In genomic region chr1:36332955-36333887, GRCm38 (mm10) we compare ENCODE assay signal across 20 mouse cellular contexts. TPM values are rescaled to one million over a fixed set of nuclear protein-coding genes. Genes with fewer than 3 reads are reported as not detected.
A peak's percentile ranks its signal among the peaks of the same experiment; 100 is the strongest.
DNase-seq lines count a peak whose midpoint lies in the region; ATAC-seq and TF ChIP-seq lines count a peak whose summit lies in the region.
"Had no signal": no experiment of that assay in that cellular context is flagged by ENCODE, and none has a peak within 500 bp of the region (broad histone marks: within the 10 kb centered on the region; RNA-seq: fewer than 3 reads in every experiment).

No protein-coding gene starts in this region.

- ATAC-seq in forebrain, embryonic 11.5 days (replicated peaks; ENCODE audit: low FRiP score): no peak
- ATAC-seq in forebrain, embryonic 15.5 days (replicated peaks): no peak
- peak; percentile 59 for ATAC-seq in heart, postnatal 0 days (ENCODE audit: insufficient read depth, low read depth)
- ATAC-seq in liver, embryonic 16.5 days (ENCODE audit: low read depth): peak; percentile 73
- ATAC-seq in liver, embryonic 11.5 days (replicated peaks; ENCODE audit: low FRiP score): no peak
- ATAC-seq: activated CD4-positive, CD25-positive, alpha-beta regulatory T cell, adult 4 months had no signal

- peaks cover 14% of the 10 kb centered on the region for H3K36me3 ChIP-seq in forebrain, embryonic 11.5 days (ENCODE audit: control insufficient read depth, insufficient read depth, low read length)
- H3K36me3 ChIP-seq in forebrain, embryonic 15.5 days: peaks cover 37% of the 10 kb centered on the region
- H3K36me3 ChIP-seq in heart, postnatal 0 days (replicated peaks; ENCODE audit: control insufficient read depth, insufficient read depth, low read length): peaks cover 49% of the 10 kb centered on the region
- H3K36me3 ChIP-seq in liver, embryonic 16.5 days (ENCODE audit: control insufficient read depth, insufficient read depth): peaks cover 24% of the 10 kb centered on the region
- H3K36me3 ChIP-seq in liver, embryonic 11.5 days (ENCODE audit: control insufficient read depth, insufficient read depth, low read length): peaks cover 22% of the 10 kb centered on the region
- peaks cover 29% of the 10 kb centered on the region for H3K36me3 ChIP-seq in myocyte (ENCODE audit: control insufficient read depth, insufficient read depth)

- no peaks in the 10 kb centered on the region for H3K79me2 ChIP-seq in myocyte (ENCODE audit: control insufficient read depth, insufficient read depth)

- no peak for TF ChIP-seq EP300 in heart, postnatal 0 days (IDR thresholded peaks at IDR 0.05; ENCODE audit: low read depth)

- TF ChIP-seq POLR2A in myocyte (IDR thresholded peaks at IDR 0.05; ENCODE audit: insufficient read length, low read depth): no peak

- no peak overlapping the region for H3K4me2 ChIP-seq in forebrain, embryonic 11.5 days (ENCODE audit: low read depth, low read length, severe bottlenecking)
- no peak overlapping the region for H3K4me2 ChIP-seq in forebrain, embryonic 15.5 days (replicated peaks)
- H3K4me2 ChIP-seq in heart, postnatal 0 days (ENCODE audit: low read depth, low read length): no peak overlapping the region
- H3K4me2 ChIP-seq in liver, embryonic 16.5 days (ENCODE audit: low read depth, low read length): no peak overlapping the region
- no peak overlapping the region for H3K4me2 ChIP-seq in liver, embryonic 11.5 days
- no peak overlapping the region for H3K4me2 ChIP-seq in myocyte (ENCODE audit: low read depth)
- H3K4me2 ChIP-seq: hindbrain, embryonic 14.5 days; limb, embryonic 12.5 days; neural tube, embryonic 15.5 days had no signal

- H3K9me3 ChIP-seq in forebrain, embryonic 11.5 days (ENCODE audit: control insufficient read depth, low read length): no peaks in the 10 kb centered on the region
- no peaks in the 10 kb centered on the region for H3K9me3 ChIP-seq in forebrain, embryonic 15.5 days
- H3K9me3 ChIP-seq in heart, postnatal 0 days (replicated peaks; ENCODE audit: control insufficient read depth, low read length): no peaks in the 10 kb centered on the region
- no peaks in the 10 kb centered on the region for H3K9me3 ChIP-seq in liver, embryonic 16.5 days (replicated peaks; ENCODE audit: control insufficient read depth, low read length)
- no peaks in the 10 kb centered on the region for H3K9me3 ChIP-seq in liver, embryonic 11.5 days (ENCODE audit: control insufficient read depth, low read length)
- H3K9me3 ChIP-seq: limb, embryonic 12.5 days; neural tube, embryonic 15.5 days had no signal

- H3K9ac ChIP-seq in forebrain, embryonic 11.5 days (ENCODE audit: low read length): no peak overlapping the region
- no peak overlapping the region for H3K9ac ChIP-seq in forebrain, embryonic 15.5 days (replicated peaks)
- no peak overlapping the region for H3K9ac ChIP-seq in heart, postnatal 0 days (replicated peaks; ENCODE audit: low read depth, low read length)
- no peak overlapping the region for H3K9ac ChIP-seq in liver, embryonic 16.5 days (ENCODE audit: low read depth, low read length)
- no peak overlapping the region for H3K9ac ChIP-seq in liver, embryonic 11.5 days (ENCODE audit: low read depth, low read length)
- H3K9ac ChIP-seq: hindbrain, embryonic 14.5 days; limb, embryonic 12.5 days; neural tube, embryonic 15.5 days had no signal

- 86% methylated on average over 14 of the region's 14 CpGs for WGBS in forebrain, embryonic 11.5 days
- 88% methylated on average over 14 of the region's 14 CpGs for WGBS in forebrain, embryonic 15.5 days
- WGBS in heart, postnatal 0 days: 71% methylated on average over 14 of the region's 14 CpGs
- 72% methylated on average over 14 of the region's 14 CpGs for WGBS in liver, embryonic 16.5 days (ENCODE audit: insufficient replicate concordance)
- 83% methylated on average over 14 of the region's 14 CpGs for WGBS in liver, embryonic 11.5 days

- peak; percentile 38 for DNase-seq in forebrain, embryonic 11.5 days (ENCODE audit: low spot score)
- DNase-seq in heart, postnatal 0 days (ENCODE audit: low spot score): no peak
- no peak for DNase-seq in heart, adult 11 months
- no peak for DNase-seq in liver, embryonic 11.5 days (ENCODE audit: low spot score)
- no peak for DNase-seq in ovary, postnatal 36 days (ENCODE audit: low spot score)
- DNase-seq: adrenal gland, postnatal 25 days; cerebellum, postnatal 10 days; lung, postnatal 14 days; right cerebral cortex, adult 18-20 months; thymus, postnatal 25 days had no signal

- no peaks in the 10 kb centered on the region for H3K4me1 ChIP-seq in forebrain, embryonic 11.5 days (replicated peaks; ENCODE audit: control insufficient read depth, insufficient read depth, low read length)
- no peaks in the 10 kb centered on the region for H3K4me1 ChIP-seq in forebrain, embryonic 15.5 days
- peaks cover 6% of the 10 kb centered on the region; the same call in 1 of the 2 replicates for H3K4me1 ChIP-seq in heart, postnatal 0 days (ENCODE audit: control insufficient read depth, insufficient read depth)
- H3K4me1 ChIP-seq in liver, embryonic 16.5 days (ENCODE audit: control insufficient read depth, low read depth, low read length): no peaks in the 10 kb centered on the region; the same call in 1 of the 2 replicates
- no peaks in the 10 kb centered on the region for H3K4me1 ChIP-seq in liver, embryonic 11.5 days (replicated peaks; ENCODE audit: control insufficient read depth, insufficient read depth, low read length)
- H3K4me1 ChIP-seq: limb, embryonic 12.5 days; neural tube, embryonic 15.5 days had no signal

- TF ChIP-seq CTCF in heart, postnatal 0 days (IDR thresholded peaks at IDR 0.05; ENCODE audit: low read depth): no peak

- no peak overlapping the region for H3K4me3 ChIP-seq in forebrain, embryonic 11.5 days (ENCODE audit: low read depth, low read length)
- no peak overlapping the region for H3K4me3 ChIP-seq in forebrain, embryonic 15.5 days
- no peak overlapping the region for H3K4me3 ChIP-seq in heart, postnatal 0 days (ENCODE audit: low read depth, low read length)
- H3K4me3 ChIP-seq in liver, embryonic 16.5 days (ENCODE audit: low read depth, low read length): no peak overlapping the region
- H3K4me3 ChIP-seq in liver, embryonic 11.5 days (ENCODE audit: low read depth, low read length): no peak overlapping the region
- no peak overlapping the region for H3K4me3 ChIP-seq in myocyte
- H3K4me3 ChIP-seq: left cerebral cortex, adult 2 months; limb, embryonic 12.5 days; neural tube, embryonic 15.5 days had no signal

- no peak overlapping the region for H3K27ac ChIP-seq in forebrain, embryonic 11.5 days (ENCODE audit: low read depth, low read length)
- no peak overlapping the region for H3K27ac ChIP-seq in forebrain, embryonic 15.5 days (replicated peaks)
- peak overlapping the region; percentile 43 for H3K27ac ChIP-seq in heart, postnatal 0 days (ENCODE audit: low read depth)
- no peak overlapping the region for H3K27ac ChIP-seq in liver, embryonic 16.5 days (ENCODE audit: low read length)
- no peak overlapping the region for H3K27ac ChIP-seq in liver, embryonic 11.5 days (ENCODE audit: low read depth, low read length)
- H3K27ac ChIP-seq: hindbrain, embryonic 14.5 days; left cerebral cortex, adult 2 months; limb, embryonic 12.5 days; neural tube, embryonic 15.5 days had no signal

- no peaks in the 10 kb centered on the region for H3K27me3 ChIP-seq in forebrain, embryonic 11.5 days (ENCODE audit: control insufficient read depth, insufficient read depth, low read length)
- no peaks in the 10 kb centered on the region for H3K27me3 ChIP-seq in forebrain, embryonic 15.5 days
- no peaks in the 10 kb centered on the region for H3K27me3 ChIP-seq in heart, postnatal 0 days (ENCODE audit: control insufficient read depth, insufficient read depth, low read length)
- H3K27me3 ChIP-seq in liver, embryonic 16.5 days (ENCODE audit: control insufficient read depth, insufficient read depth, low read depth, low read length): no peaks in the 10 kb centered on the region
- no peaks in the 10 kb centered on the region for H3K27me3 ChIP-seq in liver, embryonic 11.5 days (replicated peaks; ENCODE audit: control insufficient read depth, insufficient read depth, low read length)
- H3K27me3 ChIP-seq in myocyte (ENCODE audit: control insufficient read depth, insufficient read depth, insufficient read length): no peaks in the 10 kb centered on the region
- H3K27me3 ChIP-seq: limb, embryonic 12.5 days; neural tube, embryonic 15.5 days had no signal

- H3ac ChIP-seq in myocyte (ENCODE audit: control insufficient read depth, insufficient read length): no peak overlapping the region

RNA-seq across cellular contexts. Expression of gene Arid5a, which starts 25.7 kb away (rescaled TPM):
- 2.5 and 3.3 TPM in 2 replicates for polyA plus RNA-seq in forebrain, embryonic 11.5 days (2014; fragmentation: Nextera tagmentation; extraction: Ambion mirVana)
- 3.2 and 3.6 TPM in 2 replicates for polyA plus RNA-seq in forebrain, embryonic 15.5 days (2015; fragmentation: Nextera tagmentation; extraction: Ambion mirVana)
- 13.7 and 31.1 TPM in 2 replicates for total RNA-seq in heart, postnatal 0 days (2014; rRNA removed; ENCODE audit: low replicate concordance)
- 6.6 and 8.5 TPM in 2 replicates for polyA plus RNA-seq in heart, postnatal 0 days (2015; fragmentation: Nextera tagmentation; extraction: Ambion mirVana)
- 3.6 and 4.9 TPM in 2 replicates for polyA plus RNA-seq in liver, embryonic 16.5 days (2015; fragmentation: Nextera tagmentation; extraction: Ambion mirVana)
- 2.4 and 3.9 TPM in 2 replicates for polyA plus RNA-seq in liver, embryonic 11.5 days (2014; fragmentation: Nextera tagmentation; extraction: Ambion mirVana)
- polyA plus RNA-seq in myocyte (2012; fragmentation: generic; extraction: Trizol): 65.8 TPM

RNA-seq across cellular contexts. Expression of gene Kansl3, which starts 35.8 kb away (rescaled TPM):
- 46.2 and 49.6 TPM in 2 replicates for polyA plus RNA-seq in forebrain, embryonic 11.5 days (2014; fragmentation: Nextera tagmentation; extraction: Ambion mirVana)
- polyA plus RNA-seq in forebrain, embryonic 15.5 days (2015; fragmentation: Nextera tagmentation; extraction: Ambion mirVana): 34.4 and 37.2 TPM in 2 replicates
- 46.3 and 57.4 TPM in 2 replicates for total RNA-seq in heart, postnatal 0 days (2014; rRNA removed; ENCODE audit: low replicate concordance)
- polyA plus RNA-seq in heart, postnatal 0 days (2015; fragmentation: Nextera tagmentation; extraction: Ambion mirVana): 26.5 and 29.7 TPM in 2 replicates
- 12.2 and 13.0 TPM in 2 replicates for polyA plus RNA-seq in liver, embryonic 16.5 days (2015; fragmentation: Nextera tagmentation; extraction: Ambion mirVana)
- polyA plus RNA-seq in liver, embryonic 11.5 days (2014; fragmentation: Nextera tagmentation; extraction: Ambion mirVana): 27.9 and 29.2 TPM in 2 replicates
- 35.7 TPM for polyA plus RNA-seq in myocyte (2012; fragmentation: generic; extraction: Trizol)

RNA-seq across cellular contexts. Expression of gene Fer1l5, which starts 38.9 kb away (rescaled TPM):
- 1.4 and 1.9 TPM in 2 replicates for polyA plus RNA-seq in forebrain, embryonic 11.5 days (2014; fragmentation: Nextera tagmentation; extraction: Ambion mirVana)
- 2.0 TPM in 2 replicates for polyA plus RNA-seq in forebrain, embryonic 15.5 days (2015; fragmentation: Nextera tagmentation; extraction: Ambion mirVana)
- total RNA-seq in heart, postnatal 0 days (2014; rRNA removed; ENCODE audit: low replicate concordance): not detected in 2 replicates
- 0.14 and 0.20 TPM in 2 replicates for polyA plus RNA-seq in heart, postnatal 0 days (2015; fragmentation: Nextera tagmentation; extraction: Ambion mirVana)
- polyA plus RNA-seq in liver, embryonic 16.5 days (2015; fragmentation: Nextera tagmentation; extraction: Ambion mirVana): 0.15 and 0.34 TPM in 2 replicates
- polyA plus RNA-seq in liver, embryonic 11.5 days (2014; fragmentation: Nextera tagmentation; extraction: Ambion mirVana): 0.51 and 0.71 TPM in 2 replicates
- polyA plus RNA-seq in myocyte (2012; fragmentation: generic; extraction: Trizol): 0.59 TPM
- total RNA-seq: adrenal gland, postnatal 25 days; layer of hippocampus, adult 8-10 months; left cerebral cortex, adult 2 months had no signal
- polyA plus RNA-seq: spleen, adult 2 months had no signal

RNA-seq across cellular contexts. Expression of gene Neurl3, which starts 58.7 kb away (rescaled TPM):
- 0.16 and 0.47 TPM in 2 replicates for polyA plus RNA-seq in forebrain, embryonic 11.5 days (2014; fragmentation: Nextera tagmentation; extraction: Ambion mirVana)
- 0.53 and 0.59 TPM in 2 replicates for polyA plus RNA-seq in forebrain, embryonic 15.5 days (2015; fragmentation: Nextera tagmentation; extraction: Ambion mirVana)
- total RNA-seq in heart, postnatal 0 days (2014; rRNA removed; ENCODE audit: low replicate concordance): 5.7 and 12.9 TPM in 2 replicates
- 3.6 and 4.3 TPM in 2 replicates for polyA plus RNA-seq in heart, postnatal 0 days (2015; fragmentation: Nextera tagmentation; extraction: Ambion mirVana)
- polyA plus RNA-seq in liver, embryonic 16.5 days (2015; fragmentation: Nextera tagmentation; extraction: Ambion mirVana): 3.1 and 3.4 TPM in 2 replicates
- polyA plus RNA-seq in liver, embryonic 11.5 days (2014; fragmentation: Nextera tagmentation; extraction: Ambion mirVana): 4.5 and 4.6 TPM in 2 replicates
- polyA plus RNA-seq in myocyte (2012; fragmentation: generic; extraction: Trizol): 0.11 TPM

Comparison
In these comparisons a context has a peak if more than half of its experiments do, and no peak if none do; other contexts are left out.
1. ATAC-seq: peak in heart, postnatal 0 days (single experiment) and liver, embryonic 16.5 days (single experiment); none in forebrain, embryonic 11.5 days (single experiment), forebrain, embryonic 15.5 days (single experiment) and liver, embryonic 11.5 days (single experiment).